Mouse (Mus musculus) left cerebral cortex, postnatal 25 days (tissue): ENCODE measurements around the gene Il22ra1. TPM values are rescaled to one million over a fixed set of nuclear protein-coding genes. Genes with fewer than 3 reads are reported as not detected.
A peak's percentile ranks its signal among the peaks of the same experiment; 100 is the strongest.

Experiments used
- DNase-seq, 2 experiments: peaks; one replicate each; pipeline ENCODE4 v3.0.0; 2022; ENCODE audit warnings: low spot score in 2 of 2, mixed read lengths in 1 of 2
- intact Hi-C: fragments of 180-260 bp; cut with DNase I; formaldehyde crosslinking; loops from one replicate; pipeline ENCODE4 v1.15.1; 2025
- total RNA-seq, 2 experiments: library from RNA; stranded (reverse); gene quantifications; 2 replicates each; pipeline ENCODE4 v1.2.3; 2021

Il22ra1 gene
- total RNA-seq, 2 experiments from 2014 or later = 0.18 to 0.25 TPM

- intact Hi-C loops = no loop called here
- peak; percentile 24 to 38 for DNase-seq
Observed at GRCm38 (mm10) chr4:135730204-135730603, 2.2 kb downstream of the Il22ra1 start.

GRCm38 (mm10) chr4:135730951-135731350, 3.0 kb downstream of the Il22ra1 start:
- intact Hi-C loops = no loop called here
- no peak for DNase-seq

DNA sequence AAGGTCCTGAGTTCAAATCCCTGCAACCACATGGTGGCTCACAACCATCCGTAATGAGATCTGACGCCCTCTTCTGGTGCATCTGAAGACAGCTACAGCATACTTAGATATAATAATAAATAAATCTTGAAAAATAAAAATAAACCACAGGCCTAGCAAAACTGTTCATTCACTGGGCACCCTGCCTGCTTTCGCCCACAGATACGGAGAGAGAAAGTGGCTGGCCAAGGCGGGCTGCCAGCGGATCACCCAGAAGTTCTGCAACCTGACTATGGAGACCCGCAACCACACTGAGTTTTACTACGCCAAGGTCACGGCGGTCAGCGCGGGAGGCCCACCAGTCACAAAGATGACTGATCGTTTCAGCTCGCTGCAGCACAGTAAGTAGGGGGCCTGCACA, 5.9 kb downstream of the Il22ra1 start:
- DNase-seq = peak; percentile 59 to 65
- intact Hi-C loops = no loop called here

- no peak for DNase-seq
- intact Hi-C loops = no loop called here
Observed at GRCm38 (mm10) chr4:135736903-135737302, 8.9 kb downstream of the Il22ra1 start.

DNA sequence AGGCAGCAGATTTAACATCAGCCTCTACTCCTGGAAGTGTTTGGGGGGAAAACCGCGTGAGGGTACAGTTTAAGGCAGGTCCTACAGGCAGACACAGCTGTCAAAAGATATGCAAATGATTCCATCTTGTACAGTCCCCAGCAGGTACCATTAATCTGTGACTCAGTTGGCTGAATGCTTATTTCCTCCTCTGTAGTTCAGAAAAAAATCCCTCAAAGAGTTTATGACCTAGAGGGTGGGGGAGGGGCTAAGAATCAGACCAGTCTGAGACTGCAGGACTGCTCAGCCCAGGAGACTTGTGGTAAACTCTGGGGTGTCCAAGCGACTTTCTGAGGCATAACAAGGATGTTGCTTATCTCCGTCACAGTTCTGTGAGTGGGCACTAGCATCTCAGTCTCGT, 10.3 kb downstream of the Il22ra1 start:
- intact Hi-C loops = no loop called here

DNA sequence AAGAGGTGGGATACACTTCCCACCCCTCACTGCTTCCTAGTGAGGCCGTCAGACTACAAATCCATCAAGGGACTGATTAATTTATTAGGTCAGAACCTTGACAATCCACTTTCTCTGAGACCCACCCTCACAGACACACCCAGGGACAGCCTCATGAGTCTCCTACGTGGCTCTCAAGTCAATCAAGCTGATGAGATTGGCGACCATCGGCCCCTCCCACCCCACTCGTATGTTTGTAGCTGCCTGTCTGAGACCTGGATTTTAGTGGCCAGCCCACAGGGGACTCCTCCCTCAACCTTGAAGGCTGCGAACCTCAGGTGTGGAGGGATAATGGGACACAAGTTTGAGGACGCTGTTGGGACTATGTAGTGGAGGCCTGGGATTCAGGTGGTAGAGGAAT, 11.2 kb downstream of the Il22ra1 start:
- intact Hi-C loops = no loop called here
- no peak for DNase-seq

More for the DNA sequence above, 10.3 kb downstream of the Il22ra1 start:
- no peak for DNase-seq

- intact Hi-C loops = no loop called here
- no peak for DNase-seq
Observed at GRCm38 (mm10) chr4:135739672-135740071, 11.7 kb downstream of the Il22ra1 start.

DNA sequence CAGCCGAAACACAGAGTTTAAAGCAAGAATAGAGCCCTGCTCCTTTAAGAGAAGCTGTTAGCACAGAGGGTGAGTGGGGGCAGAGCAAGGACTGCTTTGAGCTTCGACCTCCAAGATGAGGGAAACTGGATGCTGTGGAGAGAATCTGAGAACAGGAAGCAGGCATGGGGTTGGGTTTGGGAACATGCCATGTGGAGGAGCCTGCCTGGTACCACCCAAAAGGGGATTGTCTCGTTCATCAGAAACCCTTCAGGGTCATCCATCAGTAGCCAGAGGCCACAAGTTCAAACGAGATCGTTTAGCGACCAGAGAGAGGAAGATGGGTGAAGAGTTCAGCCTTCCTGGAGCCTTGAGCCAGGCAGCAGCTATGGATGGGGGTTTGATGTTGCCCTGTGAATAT, 15.5 kb downstream of the Il22ra1 start:
- DNase-seq = no peak
- intact Hi-C loops = no loop called here

- no peak for DNase-seq
- intact Hi-C loops = no loop called here
Observed at GRCm38 (mm10) chr4:135744726-135745448, 16.9 kb downstream of the Il22ra1 start.

GRCm38 (mm10) chr4:135745613-135746012, 17.6 kb downstream of the Il22ra1 start:
- no peak for DNase-seq
- intact Hi-C loops = no loop called here

GRCm38 (mm10) chr4:135750896-135751295, 22.9 kb downstream of the Il22ra1 start:
- DNase-seq = no peak
- intact Hi-C loops = no loop called here

- intact Hi-C loops = no loop called here
- DNase-seq = no peak
Observed at GRCm38 (mm10) chr4:135752106-135752778, 24.3 kb downstream of the Il22ra1 start.

DNA sequence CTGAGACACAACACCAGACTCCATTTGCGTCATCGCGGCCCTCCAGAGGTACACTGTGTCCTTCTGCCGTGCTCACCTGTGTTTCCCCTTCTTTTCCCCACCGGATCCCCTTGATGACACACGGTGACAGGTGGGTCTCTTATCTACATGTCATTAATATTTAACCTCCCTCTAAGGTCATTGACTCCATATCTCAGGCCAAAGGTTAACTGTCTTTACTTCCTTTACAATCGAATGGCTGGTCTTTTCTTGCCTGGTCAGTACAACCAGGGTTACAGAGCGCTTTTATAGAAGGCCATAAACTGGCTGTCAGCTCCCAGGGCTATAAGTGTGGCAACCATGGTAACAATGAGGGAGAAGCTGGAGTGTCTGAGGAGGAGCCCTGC, 24.8 kb downstream of the Il22ra1 start:
- no peak for DNase-seq
- intact Hi-C loops = no loop called here

- intact Hi-C loops = no loop called here
- DNase-seq = no peak
Observed at GRCm38 (mm10) chr4:135758331-135758730, 30.4 kb downstream of the Il22ra1 start.

- intact Hi-C loops = no loop called here
- no peak for DNase-seq
Observed at GRCm38 (mm10) chr4:135758825-135759224, 30.9 kb downstream of the Il22ra1 start.

DNA sequence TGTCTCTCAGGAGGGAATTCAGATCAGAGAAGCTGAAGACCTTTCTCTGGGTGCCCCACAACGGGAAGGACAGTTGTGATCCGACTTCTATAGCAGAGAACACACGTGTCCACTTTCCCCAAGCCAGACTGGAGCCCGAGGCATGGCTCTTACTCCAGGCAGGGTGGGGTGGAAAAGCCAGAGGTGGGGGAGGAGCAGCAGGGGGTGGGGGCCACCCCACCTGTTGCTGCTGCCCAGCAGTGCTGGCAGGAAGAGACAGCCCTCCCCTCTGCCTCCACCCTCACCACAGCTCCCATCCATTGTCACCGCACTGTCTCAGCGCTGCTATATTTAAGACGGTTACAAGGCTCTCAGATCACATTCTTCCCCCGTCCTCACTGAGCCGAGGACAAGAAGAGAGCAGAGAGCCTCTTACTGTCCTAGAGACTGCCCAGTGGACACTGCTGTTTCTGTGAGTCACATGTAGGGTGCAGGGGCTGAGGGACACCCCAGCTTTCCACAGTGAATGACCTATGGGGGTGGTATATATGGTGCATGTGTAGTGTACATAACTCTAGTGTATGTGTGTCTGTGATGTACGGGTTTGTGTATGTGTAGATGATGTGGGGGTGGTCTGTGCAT, 31.5 kb downstream of the Il22ra1 start, which contains the start of gene Myom3:
Gene Myom3 (plus strand): TSS at position 360 of the 621 bp plus-strand sequence.
- no peak for DNase-seq
- intact Hi-C loops = no loop called here

DNA sequence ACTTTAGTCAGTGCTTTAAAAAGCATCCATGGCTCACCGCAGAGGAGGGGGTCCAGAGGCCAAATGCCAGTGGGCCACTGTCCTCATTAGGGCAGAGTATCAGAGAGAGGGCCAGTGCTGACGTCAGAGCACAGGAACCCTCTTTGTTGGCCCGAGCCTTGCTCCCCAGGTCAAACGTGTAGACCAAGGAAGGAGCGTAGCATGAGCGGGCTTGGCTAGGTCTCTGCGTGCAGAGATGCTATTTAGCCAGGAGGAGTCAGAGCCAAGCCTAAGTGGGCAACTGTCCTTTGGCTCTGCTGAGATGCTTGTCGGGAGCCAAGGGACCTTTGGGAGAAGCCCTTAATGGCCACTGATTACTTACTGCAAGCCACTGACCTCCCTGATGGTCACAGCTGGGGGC, 33.1 kb downstream of the Il22ra1 start:
- DNase-seq = no peak

GRCm38 (mm10) chr4:135761569-135761968, 33.6 kb downstream of the Il22ra1 start:
- no peak for DNase-seq
- intact Hi-C loops = loop anchor here (5.0 kb wide), 1 partner anchor 74 kb away; the partner anchor contains the start of gene Ifnlr1

More for the DNA sequence above, 33.1 kb downstream of the Il22ra1 start:
- intact Hi-C loops = loop anchor here (5.0 kb wide), 1 partner anchor 74 kb away; the partner anchor contains the start of gene Ifnlr1

DNA sequence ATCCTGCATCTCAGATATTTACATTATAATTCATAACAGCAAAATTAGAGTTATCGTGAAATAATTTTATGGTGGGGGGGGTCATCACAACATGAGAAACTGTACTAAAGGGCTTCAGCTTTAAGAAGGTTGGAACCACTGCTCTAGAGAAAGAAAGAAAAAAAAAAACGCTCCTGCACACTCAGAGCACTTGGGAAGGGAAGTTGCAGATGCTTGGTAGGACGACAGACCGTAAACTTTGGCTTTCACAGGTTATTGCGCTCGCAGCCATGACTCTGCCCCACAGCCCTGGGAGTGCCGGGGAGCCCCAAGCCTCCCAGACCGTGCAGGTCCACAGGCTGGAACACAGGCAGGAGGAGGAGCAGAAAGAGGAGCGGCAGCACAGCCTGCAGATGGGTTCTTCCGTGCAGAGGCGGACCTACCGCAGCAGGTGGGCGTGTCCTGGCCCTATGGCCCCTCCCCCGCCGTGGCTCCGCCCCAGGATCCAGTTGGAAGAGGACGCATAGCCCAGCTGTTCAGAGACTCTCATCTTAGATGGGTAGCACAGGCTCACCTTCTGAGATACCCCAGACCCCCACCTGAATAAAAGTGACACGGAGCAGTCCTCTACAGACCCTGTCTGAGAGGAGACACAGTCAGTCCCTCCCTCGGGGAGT, 34.4 kb downstream of the Il22ra1 start:
- peak; percentile 16 to 33 for DNase-seq
- intact Hi-C loops = loop anchor here (5.0 kb wide), 1 partner anchor 75 kb away; the partner anchor contains the start of gene Ifnlr1

DNA sequence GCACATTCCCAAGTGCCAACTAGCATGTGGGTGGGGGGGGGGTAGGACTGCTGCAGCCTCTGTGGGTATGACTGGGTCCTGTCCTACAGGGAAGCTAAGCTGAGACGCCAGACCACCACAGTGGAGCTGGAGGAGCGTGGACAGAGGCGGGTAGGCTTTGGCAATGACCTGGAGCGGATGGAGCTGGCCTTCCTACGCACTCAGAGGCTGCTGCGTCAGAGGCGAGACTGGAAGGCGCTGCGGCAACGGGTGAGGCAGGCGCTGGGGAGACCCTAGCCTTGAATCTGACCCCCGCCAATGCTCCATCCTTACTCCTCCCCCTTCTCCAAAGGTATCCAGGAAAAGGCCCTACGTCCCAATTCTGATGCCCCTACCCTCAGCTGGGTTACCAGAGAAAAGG, 36.7 kb downstream of the Il22ra1 start:
- intact Hi-C loops = loop anchor here (5.0 kb wide), 1 partner anchor 77 kb away; the partner anchor contains the start of gene Ifnlr1
- DNase-seq = no peak
